Mouse (Mus musculus): Measurements from ENCODE around the gene Iba57.
A peak's percentile ranks its signal among the peaks of the same experiment; 100 is the strongest.

Iba57 gene

GRCm38 (mm10) chr11:59134373-59134997, 29.1 kb downstream of the Iba57 start:
- DNase-seq (ENCODE audit: low spot score in 2 of 2): peak in 1 of 2 experiments; percentile 37

GRCm38 (mm10) chr11:59132065-59132464, 31.5 kb downstream of the Iba57 start:
- DNase-seq (ENCODE audit: low spot score in 2 of 2): no peak

GRCm38 (mm10) chr11:59131348-59131919, 32.1 kb downstream of the Iba57 start:
- DNase-seq (ENCODE audit: low spot score in 2 of 2): no peak

DNA sequence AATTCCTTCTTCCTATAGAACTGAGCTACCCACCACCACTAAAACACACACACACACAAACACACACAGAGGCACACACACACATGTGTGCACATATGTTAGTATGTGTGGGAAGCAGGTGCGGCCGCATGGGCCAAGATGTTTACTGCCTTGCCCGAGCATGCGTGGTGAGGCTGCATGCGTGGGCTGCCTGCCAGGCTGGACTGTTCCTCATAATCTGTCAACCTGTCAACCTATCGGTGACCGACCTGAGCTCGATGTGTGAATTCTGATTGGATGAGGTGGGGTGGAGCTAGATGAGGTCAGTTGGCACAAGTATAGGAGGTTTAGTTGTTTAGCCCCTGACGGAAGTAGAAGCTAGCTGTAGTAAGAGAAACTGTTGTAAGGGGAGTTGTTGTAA, 32.8 kb downstream of the Iba57 start:
- no peak for DNase-seq (ENCODE audit: low spot score in 2 of 2)

DNA sequence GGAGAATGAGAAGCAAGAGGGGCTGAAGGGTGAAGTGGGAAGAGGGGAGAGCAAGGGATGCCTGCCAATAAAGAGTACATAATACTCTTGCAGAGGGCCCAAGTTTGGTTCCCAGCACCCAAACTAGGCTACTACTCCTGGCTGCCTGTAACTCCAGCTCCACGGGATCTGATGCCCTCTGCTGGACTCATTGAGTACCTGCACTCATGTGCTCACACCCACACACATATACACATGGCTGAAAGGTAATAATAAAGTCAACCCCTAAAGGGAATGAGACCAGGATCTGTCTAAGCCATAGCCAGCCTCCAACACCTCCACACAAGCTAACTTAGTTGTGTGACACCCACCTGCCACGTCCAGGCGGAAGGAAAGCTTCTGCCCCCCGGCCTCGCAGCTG, 57.6 kb downstream of the Iba57 start:
- DNase-seq (ENCODE audit: low spot score in 2 of 2): no peak

Data from spleen, postnatal 10 days (tissue).